Mouse (Mus musculus) neural tube, embryonic 13.5 days (tissue): ENCODE measurements around the gene Notum. TPM values are rescaled to one million over a fixed set of nuclear protein-coding genes. Genes with fewer than 3 reads are reported as not detected.

ENCODE experiments used
- ATAC-seq: fragments of 200-750 bp; cut with Nextera tagmentation; 2 replicates; pipeline ENCODE4 v1.8.0; 2017; ENCODE audit warnings: low read depth, mild to moderate bottlenecking, moderate TSS enrichment, moderate library complexity
- H3K27ac ChIP-seq: fragments of 300-500 bp; sonication (generic); replicated peaks from 2 replicates; pipeline ENCODE4 v1.5.1; 2015; ENCODE audit warnings: moderate library complexity, mild to moderate bottlenecking, inconsistent platforms
- H3K27me3 ChIP-seq: fragments of 300-500 bp; sonication (generic); 2 replicates; pipeline ENCODE4 v1.6.1; 2015; ENCODE audit warnings: mild to moderate bottlenecking, inconsistent platforms
- H3K36me3 ChIP-seq: fragments of 300-500 bp; sonication (generic); 2 replicates; pipeline ENCODE4 v1.6.1; 2015; ENCODE audit warnings: mild to moderate bottlenecking, inconsistent platforms
- H3K4me1 ChIP-seq: fragments of 300-500 bp; sonication (generic); replicated peaks from 2 replicates; pipeline ENCODE4 v1.6.1; 2015; ENCODE audit warnings: inconsistent platforms
- H3K4me2 ChIP-seq: fragments of 300-500 bp; sonication (generic); 2 replicates; pipeline ENCODE4 v1.6.1; 2015; ENCODE audit warnings: inconsistent platforms, mild to moderate bottlenecking, moderate library complexity
- H3K4me3 ChIP-seq: fragments of 300-500 bp; sonication (generic); 2 replicates; pipeline ENCODE4 v1.5.1; 2015; ENCODE audit warnings: mild to moderate bottlenecking, inconsistent platforms
- H3K9ac ChIP-seq: fragments of 300-500 bp; sonication (generic); 2 replicates; pipeline ENCODE4 v1.6.1; 2015; ENCODE audit warnings: moderate library complexity, mild to moderate bottlenecking, inconsistent platforms
- H3K9me3 ChIP-seq: fragments of 300-500 bp; sonication (generic); 2 replicates; pipeline ENCODE4 v1.6.1; 2016; ENCODE audit warnings: inconsistent platforms
- whole genome bisulfite sequencing: fragments of 180-500 bp; shearing (Covaris S2); methylation state at CpG from one replicate; pipeline ENCODE4 v1.1.7; 2015; 5-methylcytosine and 5-hydroxymethylcytosine counted together
- polyA plus RNA-seq: library from polyadenylated mRNA; unstranded; fragments of >200 nt; fragmentation: Nextera tagmentation; extraction: Ambion mirVana; gene quantifications from 2 replicates; pipeline ENCODE4 v1.2.1, GENCODE M21; 2015

Notum gene
- polyA plus RNA-seq, 1 experiment from 2014 or later: 2.7 TPM

GRCm38 (mm10) chr11:120630881-120631725 lies 29.9 kb downstream of the Notum start:
- Histone ChIP-seq H3K36me3 (peaks cover 28% of the 10 kb centered on the region), H3K4me2 (peak overlapping the region; percentile 95), H3K27me3 (no peaks in the 10 kb centered on the region), H3K4me1 (peaks cover 35% of the 10 kb centered on the region), H3K9me3 (no peaks in the 10 kb centered on the region), H3K9ac (peak overlapping the region; percentile 96), H3K4me3 (peak overlapping the region; percentile 92), H3K27ac (peak overlapping the region; percentile 47; the same call in 1 of the 2 replicates)
- 65% methylated on average over 7 of the region's 7 CpGs for WGBS
- ATAC-seq: no peak

- Histone ChIP-seq H3K27me3 (no peaks in the 10 kb centered on the region), H3K27ac (peak overlapping the region; percentile 47), H3K4me3 (peak overlapping the region; percentile 4; the same call in 1 of the 2 replicates), H3K9ac (peak overlapping the region; percentile 96), H3K36me3 (peaks cover 28% of the 10 kb centered on the region), H3K4me1 (peaks cover 39% of the 10 kb centered on the region), H3K9me3 (no peaks in the 10 kb centered on the region), H3K4me2 (peak overlapping the region; percentile 35)
- no peak for ATAC-seq
- 43% methylated on average over 5 of the region's 5 CpGs for WGBS
These were observed 30.5 kb downstream of the Notum start for GRCm38 (mm10) chr11:120630401-120630871.

GRCm38 (mm10) chr11:120629911-120630310 lies 31.1 kb downstream of the Notum start:
- H3K36me3 ChIP-seq: peaks cover 28% of the 10 kb centered on the region
- peak overlapping the region; percentile 35 for H3K4me2 ChIP-seq
- peak overlapping the region; percentile 4 for H3K4me3 ChIP-seq
- no peaks in the 10 kb centered on the region for H3K9me3 ChIP-seq
- H3K9ac ChIP-seq: peak overlapping the region; percentile 96
- WGBS: 30% methylated on average over 7 of the region's 7 CpGs
- peaks cover 44% of the 10 kb centered on the region for H3K4me1 ChIP-seq
- no peak for ATAC-seq
- H3K27me3 ChIP-seq: no peaks in the 10 kb centered on the region
- H3K27ac ChIP-seq: peak overlapping the region; percentile 47

- Histone ChIP-seq H3K36me3 (peaks cover 28% of the 10 kb centered on the region), H3K9ac (no peak overlapping the region), H3K4me3 (peak overlapping the region; percentile 4; the same call in 1 of the 2 replicates), H3K27me3 (no peaks in the 10 kb centered on the region), H3K27ac (peak overlapping the region; percentile 47; the same call in 1 of the 2 replicates), H3K9me3 (no peaks in the 10 kb centered on the region), H3K4me2 (peak overlapping the region; percentile 35; the same call in 1 of the 2 replicates), H3K4me1 (peaks cover 45% of the 10 kb centered on the region)
- WGBS: 79% methylated on average over 23 of the region's 23 CpGs
- no peak for ATAC-seq
These were observed 31.6 kb downstream of the Notum start for GRCm38 (mm10) chr11:120629341-120629730.

GRCm38 (mm10) chr11:120628601-120629340 lies 32.2 kb downstream of the Notum start:
- Histone ChIP-seq H3K36me3 (peaks cover 28% of the 10 kb centered on the region), H3K27ac (no peak overlapping the region), H3K4me1 (peaks cover 50% of the 10 kb centered on the region), H3K4me2 (0 out of 2 replicates have a peak overlapping the region, but pooled peaks have one; percentile 35), H3K9ac (no peak overlapping the region), H3K27me3 (no peaks in the 10 kb centered on the region), H3K9me3 (no peaks in the 10 kb centered on the region), H3K4me3 (no peak overlapping the region)
- no peak for ATAC-seq
- WGBS: 96% methylated on average over 23 of the region's 23 CpGs

GRCm38 (mm10) chr11:120627468-120628300 lies 33.3 kb downstream of the Notum start:
- H3K4me1 ChIP-seq: peaks cover 56% of the 10 kb centered on the region
- WGBS: 81% methylated on average over 22 of the region's 22 CpGs

GRCm38 (mm10) chr11:120626785-120627467 lies 34.0 kb downstream of the Notum start:
- WGBS: 91% methylated on average over 11 of the region's 11 CpGs
- Histone ChIP-seq H3K4me3 (no peak overlapping the region), H3K27ac (no peak overlapping the region), H3K9me3 (no peaks in the 10 kb centered on the region), H3K9ac (no peak overlapping the region), H3K27me3 (no peaks in the 10 kb centered on the region), H3K4me2 (no peak overlapping the region), H3K4me1 (peaks cover 48% of the 10 kb centered on the region), H3K36me3 (peaks cover 43% of the 10 kb centered on the region)
- ATAC-seq: no peak

More at GRCm38 (mm10) chr11:120627468-120628300, 33.3 kb downstream of the Notum start:
- H3K9ac ChIP-seq: no peak overlapping the region
- ATAC-seq: no peak
- no peak overlapping the region for H3K27ac ChIP-seq
- no peaks in the 10 kb centered on the region for H3K9me3 ChIP-seq
- no peak overlapping the region for H3K4me3 ChIP-seq
- H3K27me3 ChIP-seq: no peaks in the 10 kb centered on the region
- H3K36me3 ChIP-seq: peaks cover 36% of the 10 kb centered on the region
- no peak overlapping the region for H3K4me2 ChIP-seq

- Histone ChIP-seq H3K9me3 (no peaks in the 10 kb centered on the region), H3K27me3 (no peaks in the 10 kb centered on the region), H3K4me2 (peak within 1 kb of the TSS; percentile 99), H3K4me3 (peak within 1 kb of the TSS; percentile 99), H3K27ac (peak within 1 kb of the TSS; percentile 87), H3K9ac (peak within 1 kb of the TSS; percentile 89), H3K36me3 (peaks cover 60% of the 10 kb centered on the region), H3K4me1 (peaks cover 32% of the 10 kb centered on the region)
- WGBS: 17% methylated on average over 5 of the region's 5 CpGs
- peak; percentile 45 for ATAC-seq
These were observed 35.7 kb downstream of the Notum start, which contains the start of gene Sirt7 for GRCm38 (mm10) chr11:120625152-120625775. Sirt7 (minus strand) TSS chr11:120625240.

GRCm38 (mm10) chr11:120624680-120625111 lies 36.3 kb downstream of the Notum start:
- H3K4me3 ChIP-seq: peak overlapping the region; percentile 99
- H3K36me3 ChIP-seq: peaks cover 66% of the 10 kb centered on the region
- H3K9ac ChIP-seq: peak overlapping the region; percentile 89
- no peaks in the 10 kb centered on the region for H3K9me3 ChIP-seq
- peak overlapping the region; percentile 99 for H3K4me2 ChIP-seq
- H3K27ac ChIP-seq: peak overlapping the region; percentile 87
- under 1% methylated on average over 47 of the region's 53 CpGs for WGBS
- peak; percentile 85 for ATAC-seq
- no peaks in the 10 kb centered on the region for H3K27me3 ChIP-seq
- peaks cover 26% of the 10 kb centered on the region for H3K4me1 ChIP-seq

- Histone ChIP-seq H3K27ac (peak overlapping the region; percentile 87), H3K9ac (peak overlapping the region; percentile 89), H3K4me2 (peak overlapping the region; percentile 99), H3K36me3 (peaks cover 66% of the 10 kb centered on the region), H3K4me3 (peak overlapping the region; percentile 99), H3K27me3 (no peaks in the 10 kb centered on the region), H3K4me1 (peaks cover 20% of the 10 kb centered on the region), H3K9me3 (no peaks in the 10 kb centered on the region)
- ATAC-seq: peak; percentile 72
- WGBS: 13% methylated on average over 30 of the region's 30 CpGs
These were observed 36.9 kb downstream of the Notum start for GRCm38 (mm10) chr11:120623961-120624679.
